Mouse (Mus musculus) heart, embryonic 11.5 days (tissue): ENCODE data around the gene Wdfy4. TPM values are rescaled to one million over a fixed set of nuclear protein-coding genes. Genes with fewer than 3 reads are reported as not detected.

Source experiments
- ATAC-seq: fragments of 200-750 bp; cut with Nextera tagmentation; replicated peaks from 2 replicates; pipeline ENCODE4 v1.8.0; 2017; ENCODE audit warnings: moderate library complexity; ENCODE audit not compliant: insufficient number of reproducible peaks, low FRiP score, low TSS enrichment
- H3K27ac ChIP-seq: fragments of 300-500 bp; sonication (generic); 2 replicates; pipeline ENCODE4 v1.5.1; 2014; ENCODE audit warnings: mild to moderate bottlenecking, low read depth, low read length
- H3K27me3 ChIP-seq: fragments of 300-500 bp; sonication (generic); 2 replicates; pipeline ENCODE4 v1.6.1; 2014; ENCODE audit warnings: mild to moderate bottlenecking, low read length, mixed read lengths; ENCODE audit not compliant: control insufficient read depth, insufficient read depth
- H3K36me3 ChIP-seq: fragments of 300-500 bp; sonication (generic); 2 replicates; pipeline ENCODE4 v1.6.1; 2014; ENCODE audit warnings: mild to moderate bottlenecking, low read length, moderate library complexity, mixed read lengths; ENCODE audit not compliant: control insufficient read depth, insufficient read depth
- H3K4me1 ChIP-seq: fragments of 300-500 bp; sonication (generic); 2 replicates; pipeline ENCODE4 v1.6.1; 2014; ENCODE audit warnings: low read length; ENCODE audit not compliant: control insufficient read depth, insufficient read depth
- H3K4me2 ChIP-seq: fragments of 300-500 bp; sonication (generic); 2 replicates; pipeline ENCODE4 v1.6.1; 2014; ENCODE audit warnings: mild to moderate bottlenecking, moderate library complexity
- H3K4me3 ChIP-seq: fragments of 300-500 bp; sonication (generic); 2 replicates; pipeline ENCODE4 v1.5.1; 2014; ENCODE audit warnings: low read depth, low read length
- H3K9ac ChIP-seq: fragments of 300-500 bp; sonication (generic); 2 replicates; pipeline ENCODE4 v1.6.1; 2014; ENCODE audit warnings: mild to moderate bottlenecking, low read depth, low read length, moderate library complexity
- H3K9me3 ChIP-seq: fragments of 300-500 bp; sonication (generic); replicated peaks from 2 replicates; pipeline ENCODE4 v1.6.1; 2016; ENCODE audit warnings: low read length; ENCODE audit not compliant: control insufficient read depth
- WGBS: fragments of 180-500 bp; shearing (Covaris S2); extraction: QIAGEN DNeasy Blood & Tissue Kit; methylation state at CpG from one replicate; pipeline ENCODE4 v1.1.7; 2014; ENCODE audit not compliant: insufficient replicate concordance; 5-methylcytosine and 5-hydroxymethylcytosine counted together
- polyA plus RNA-seq: library from polyadenylated mRNA; unstranded; fragments of >200 nt; fragmentation: Nextera tagmentation; extraction: Ambion mirVana; gene quantifications from 2 replicates; pipeline ENCODE4 v1.2.1, GENCODE M21; 2014

Wdfy4 gene
- polyA plus RNA-seq, 1 experiment from 2014 or later: 0.19 TPM

GRCm38 (mm10) chr14:33081370-33081860 is 103.9 kb downstream of the Wdfy4 start:
- Histone ChIP-seq H3K27ac (no peak overlapping the region), H3K4me3 (no peak overlapping the region), H3K9ac (no peak overlapping the region), H3K9me3 (no peaks in the 10 kb centered on the region), H3K27me3 (0 out of 2 replicates have a peak, but pooled peaks cover 2% of the 10 kb centered on the region), H3K36me3 (no peaks in the 10 kb centered on the region), H3K4me2 (no peak overlapping the region), H3K4me1 (no peaks in the 10 kb centered on the region)
- WGBS: 81% methylated on average over 6 of the region's 6 CpGs
- ATAC-seq: no peak

- no peak overlapping the region for H3K4me3 ChIP-seq
- no peaks in the 10 kb centered on the region for H3K36me3 ChIP-seq
- H3K4me2 ChIP-seq: no peak overlapping the region
- H3K27me3 ChIP-seq: 0 out of 2 replicates have a peak, but pooled peaks cover 2% of the 10 kb centered on the region
- 86% methylated on average over 6 of the region's 6 CpGs for WGBS
- H3K27ac ChIP-seq: no peak overlapping the region
- no peak overlapping the region for H3K9ac ChIP-seq
- no peaks in the 10 kb centered on the region for H3K9me3 ChIP-seq
- no peaks in the 10 kb centered on the region for H3K4me1 ChIP-seq
- no peak for ATAC-seq
These were observed 106.7 kb downstream of the Wdfy4 start for GRCm38 (mm10) chr14:33078596-33078995.

- H3K9ac ChIP-seq: no peak overlapping the region
- H3K4me3 ChIP-seq: no peak overlapping the region
- H3K27ac ChIP-seq: no peak overlapping the region
- H3K9me3 ChIP-seq: no peaks in the 10 kb centered on the region
- 84% methylated on average over 6 of the region's 6 CpGs for WGBS
- H3K27me3 ChIP-seq: 0 out of 2 replicates have a peak, but pooled peaks cover 2% of the 10 kb centered on the region
- no peaks in the 10 kb centered on the region for H3K36me3 ChIP-seq
- H3K4me1 ChIP-seq: no peaks in the 10 kb centered on the region
- ATAC-seq: no peak
- H3K4me2 ChIP-seq: no peak overlapping the region
These were observed 107.2 kb downstream of the Wdfy4 start for GRCm38 (mm10) chr14:33078110-33078509.

GRCm38 (mm10) chr14:33073355-33073754 is 112.0 kb downstream of the Wdfy4 start:
- no peak for ATAC-seq
- no peaks in the 10 kb centered on the region for H3K4me1 ChIP-seq
- no peaks in the 10 kb centered on the region for H3K9me3 ChIP-seq
- no peak overlapping the region for H3K27ac ChIP-seq
- H3K27me3 ChIP-seq: 0 out of 2 replicates have a peak, but pooled peaks cover 2% of the 10 kb centered on the region
- H3K4me2 ChIP-seq: no peak overlapping the region
- 80% methylated on average over 3 of the region's 3 CpGs for WGBS
- H3K36me3 ChIP-seq: no peaks in the 10 kb centered on the region
- H3K9ac ChIP-seq: no peak overlapping the region
- H3K4me3 ChIP-seq: no peak overlapping the region

GRCm38 (mm10) chr14:33072351-33072750 is 113.0 kb downstream of the Wdfy4 start:
- Histone ChIP-seq H3K4me3 (no peak overlapping the region), H3K27me3 (0 out of 2 replicates have a peak, but pooled peaks cover 2% of the 10 kb centered on the region), H3K27ac (no peak overlapping the region), H3K4me2 (no peak overlapping the region), H3K4me1 (no peaks in the 10 kb centered on the region), H3K36me3 (no peaks in the 10 kb centered on the region), H3K9ac (no peak overlapping the region), H3K9me3 (no peaks in the 10 kb centered on the region)
- 82% methylated on average over 7 of the region's 7 CpGs for WGBS
- no peak for ATAC-seq

GRCm38 (mm10) chr14:33067676-33068075 is 117.6 kb downstream of the Wdfy4 start:
- WGBS: 76% methylated on average over 9 of the region's 9 CpGs
- Histone ChIP-seq H3K4me1 (no peaks in the 10 kb centered on the region), H3K4me3 (no peak overlapping the region), H3K27ac (no peak overlapping the region), H3K4me2 (no peak overlapping the region), H3K9me3 (no peaks in the 10 kb centered on the region), H3K36me3 (no peaks in the 10 kb centered on the region), H3K27me3 (no peaks in the 10 kb centered on the region), H3K9ac (no peak overlapping the region)
- no peak for ATAC-seq

- no peak overlapping the region for H3K4me3 ChIP-seq
- no peaks in the 10 kb centered on the region for H3K9me3 ChIP-seq
- no peak overlapping the region for H3K4me2 ChIP-seq
- H3K4me1 ChIP-seq: no peaks in the 10 kb centered on the region
- ATAC-seq: no peak
- no peak overlapping the region for H3K27ac ChIP-seq
- no peaks in the 10 kb centered on the region for H3K27me3 ChIP-seq
- H3K9ac ChIP-seq: no peak overlapping the region
- no peaks in the 10 kb centered on the region for H3K36me3 ChIP-seq
- 78% methylated on average over 5 of the region's 5 CpGs for WGBS
These were observed 122.3 kb downstream of the Wdfy4 start for GRCm38 (mm10) chr14:33062996-33063395.

GRCm38 (mm10) chr14:33058881-33059660 is 126.2 kb downstream of the Wdfy4 start:
- Histone ChIP-seq H3K4me2 (no peak overlapping the region), H3K27me3 (no peaks in the 10 kb centered on the region), H3K9ac (no peak overlapping the region), H3K9me3 (no peaks in the 10 kb centered on the region), H3K27ac (no peak overlapping the region), H3K4me3 (no peak overlapping the region), H3K36me3 (no peaks in the 10 kb centered on the region), H3K4me1 (0 out of 2 replicates have a peak, but pooled peaks cover 4% of the 10 kb centered on the region)
- WGBS: 86% methylated on average over 7 of the region's 7 CpGs
- ATAC-seq: no peak

GRCm38 (mm10) chr14:33053441-33053840 is 131.9 kb downstream of the Wdfy4 start:
- WGBS: 45% methylated on average over 8 of the region's 8 CpGs
- Histone ChIP-seq H3K4me1 (0 out of 2 replicates have a peak, but pooled peaks cover 4% of the 10 kb centered on the region), H3K9me3 (no peaks in the 10 kb centered on the region), H3K4me2 (no peak overlapping the region), H3K9ac (no peak overlapping the region), H3K36me3 (no peaks in the 10 kb centered on the region), H3K27me3 (no peaks in the 10 kb centered on the region), H3K4me3 (no peak overlapping the region), H3K27ac (no peak overlapping the region)
- ATAC-seq: no peak
